Mouse (Mus musculus) stomach, embryonic 14.5 days (tissue): Measurements from ENCODE around the gene Ankrd40. TPM values are rescaled to one million over a fixed set of nuclear protein-coding genes. Genes with fewer than 3 reads are reported as not detected.

Experiments used
- ATAC-seq: fragments of 200-750 bp; cut with Nextera tagmentation; 2 replicates; pipeline ENCODE4 v1.8.0; 2017; ENCODE audit warnings: low read depth, moderate TSS enrichment; ENCODE audit not compliant: insufficient number of reproducible peaks, insufficient read depth, low FRiP score
- H3K27ac ChIP-seq: fragments of 300-500 bp; sonication (generic); 2 replicates; pipeline ENCODE4 v1.5.1; 2014; ENCODE audit warnings: mild to moderate bottlenecking, low read length, moderate library complexity, mixed read lengths
- H3K27me3 ChIP-seq: fragments of 300-500 bp; sonication (generic); 2 replicates; pipeline ENCODE4 v1.6.1; 2014; ENCODE audit warnings: low read length, control low read depth, mixed read lengths; ENCODE audit not compliant: control insufficient read depth, insufficient read depth
- H3K36me3 ChIP-seq: fragments of 300-500 bp; sonication (generic); 2 replicates; pipeline ENCODE4 v1.6.1; 2014; ENCODE audit warnings: mild to moderate bottlenecking, control low read depth, low read length, moderate library complexity, mixed read lengths; ENCODE audit not compliant: control insufficient read depth, insufficient read depth
- H3K4me1 ChIP-seq: fragments of 300-500 bp; sonication (generic); 2 replicates; pipeline ENCODE4 v1.6.1; 2014; ENCODE audit warnings: low read length, control low read depth, mixed read lengths; ENCODE audit not compliant: control insufficient read depth, insufficient read depth
- H3K4me2 ChIP-seq: fragments of 300-500 bp; sonication (generic); replicated peaks from 2 replicates; pipeline ENCODE4 v1.6.1; 2014; ENCODE audit warnings: low read depth, low read length, control low read depth
- H3K4me3 ChIP-seq: fragments of 300-500 bp; sonication (generic); 2 replicates; pipeline ENCODE4 v1.5.1; 2014; ENCODE audit warnings: low read depth, low read length, control low read depth
- H3K9ac ChIP-seq: fragments of 300-500 bp; sonication (generic); replicated peaks from 2 replicates; pipeline ENCODE4 v1.6.1; 2014; ENCODE audit warnings: low read depth, mild to moderate bottlenecking, control low read depth, low read length, moderate library complexity, mixed read lengths
- H3K9me3 ChIP-seq: fragments of 300-500 bp; sonication (generic); 2 replicates; pipeline ENCODE4 v1.6.1; 2016; ENCODE audit warnings: low read depth, low read length, control low read depth; ENCODE audit not compliant: control insufficient read depth
- WGBS: fragments of 180-500 bp; shearing (Covaris S2); extraction: QIAGEN DNeasy Blood & Tissue Kit; methylation state at CpG from one replicate; pipeline ENCODE4 v1.1.7; 2014; 5-methylcytosine and 5-hydroxymethylcytosine counted together
- polyA plus RNA-seq: library from polyadenylated mRNA; unstranded; fragments of >200 nt; fragmentation: Nextera tagmentation; extraction: Ambion mirVana; gene quantifications from 2 replicates; pipeline ENCODE4 v1.2.1, GENCODE M21; 2014

The Ankrd40 gene
- polyA plus RNA-seq, 1 experiment from 2014 or later: 19.2 TPM

DNA sequence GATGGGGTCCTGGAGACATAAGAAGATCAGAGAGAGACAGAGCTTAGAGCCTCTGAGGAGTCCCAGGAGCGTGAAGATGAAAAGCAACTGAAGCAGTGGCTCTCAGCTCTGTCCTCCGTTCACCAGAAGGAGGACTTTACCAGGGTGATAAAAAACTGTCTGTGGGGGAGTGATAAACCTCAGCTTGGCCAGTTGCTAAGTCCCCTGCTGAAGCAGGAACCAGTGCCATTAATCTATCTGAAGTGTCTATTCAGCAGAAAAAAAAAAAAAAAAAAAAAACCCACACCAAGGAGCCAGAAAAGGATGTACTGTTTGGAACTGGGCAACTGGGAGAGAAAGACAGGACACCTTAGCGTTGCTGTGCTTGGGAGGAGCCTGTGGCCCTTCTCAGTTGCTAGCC, 23.3 kb downstream of the Ankrd40 start:
- H3K4me1 ChIP-seq: peaks cover 15% of the 10 kb centered on the region
- ATAC-seq: no peak
- no peaks in the 10 kb centered on the region for H3K9me3 ChIP-seq
- no peak overlapping the region for H3K4me2 ChIP-seq
- no peak overlapping the region for H3K4me3 ChIP-seq
- WGBS: 18% methylated on average over 3 of the region's 3 CpGs
- H3K9ac ChIP-seq: no peak overlapping the region
- H3K36me3 ChIP-seq: no peaks in the 10 kb centered on the region
- H3K27ac ChIP-seq: no peak overlapping the region
- no peaks in the 10 kb centered on the region for H3K27me3 ChIP-seq

DNA sequence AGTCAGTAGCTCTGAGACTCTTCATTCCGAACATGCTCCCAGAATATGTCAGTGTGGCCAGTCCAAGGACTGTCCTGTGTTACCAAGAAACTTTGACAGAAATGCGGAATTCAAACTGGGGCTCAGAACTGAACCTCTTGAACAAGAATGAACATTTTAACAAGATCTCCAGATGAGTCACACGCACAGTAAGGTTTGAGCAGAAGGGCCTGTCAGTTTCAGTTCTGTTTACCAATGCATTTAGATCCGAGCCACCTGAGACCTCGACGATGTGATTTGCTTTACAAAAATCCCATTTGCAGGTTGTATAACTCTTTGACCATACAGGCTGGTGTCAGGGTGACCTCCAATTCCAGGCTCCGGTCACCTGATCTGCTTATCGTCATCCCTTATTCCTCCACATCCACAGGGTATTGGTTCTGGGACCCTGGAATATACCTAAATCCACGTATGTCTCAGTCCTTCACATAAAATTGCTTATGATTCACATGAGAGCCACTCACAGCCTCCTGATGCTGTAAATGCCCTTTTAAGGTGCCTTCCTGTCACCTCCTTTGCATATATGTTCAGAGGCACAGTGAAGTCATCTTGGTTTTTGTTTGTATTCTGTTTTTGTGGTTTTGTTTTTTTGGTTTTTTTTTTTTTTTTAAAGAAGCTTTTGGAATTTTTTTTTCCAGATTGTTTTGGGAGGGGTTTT, 27.9 kb downstream of the Ankrd40 start:
- Histone ChIP-seq H3K4me3 (no peak overlapping the region), H3K9ac (no peak overlapping the region), H3K4me2 (no peak overlapping the region), H3K9me3 (no peaks in the 10 kb centered on the region), H3K4me1 (no peaks in the 10 kb centered on the region), H3K36me3 (no peaks in the 10 kb centered on the region), H3K27ac (no peak overlapping the region), H3K27me3 (no peaks in the 10 kb centered on the region)
- WGBS: 67% methylated on average over 9 of the region's 9 CpGs
- ATAC-seq: no peak

DNA sequence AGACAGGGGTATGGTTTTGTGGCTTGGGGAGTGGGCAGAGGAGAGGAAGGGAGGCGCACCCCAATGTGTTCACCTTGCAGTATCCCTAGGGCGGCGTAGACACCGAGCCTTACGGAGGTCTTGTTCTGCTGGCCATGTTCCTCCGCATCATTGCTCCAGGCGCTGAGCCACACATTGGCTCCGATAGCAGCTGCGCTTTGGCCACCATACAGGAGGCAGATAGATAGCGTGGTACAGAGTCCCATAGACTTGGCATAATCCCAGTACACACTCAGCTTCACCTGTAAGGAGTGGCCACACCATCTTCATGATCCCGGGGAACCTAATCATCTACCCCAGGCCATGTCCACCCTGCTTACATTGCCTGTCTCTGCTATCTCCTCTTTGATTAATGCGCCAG, 31.4 kb downstream of the Ankrd40 start:
- no peak overlapping the region for H3K4me3 ChIP-seq
- H3K4me1 ChIP-seq: peaks cover 4% of the 10 kb centered on the region; the same call in 1 of the 2 replicates
- H3K9me3 ChIP-seq: no peaks in the 10 kb centered on the region
- no peaks in the 10 kb centered on the region for H3K27me3 ChIP-seq
- H3K27ac ChIP-seq: no peak overlapping the region
- ATAC-seq: no peak
- H3K36me3 ChIP-seq: no peaks in the 10 kb centered on the region
- 93% methylated on average over 12 of the region's 12 CpGs for WGBS
- no peak overlapping the region for H3K4me2 ChIP-seq
- no peak overlapping the region for H3K9ac ChIP-seq

DNA sequence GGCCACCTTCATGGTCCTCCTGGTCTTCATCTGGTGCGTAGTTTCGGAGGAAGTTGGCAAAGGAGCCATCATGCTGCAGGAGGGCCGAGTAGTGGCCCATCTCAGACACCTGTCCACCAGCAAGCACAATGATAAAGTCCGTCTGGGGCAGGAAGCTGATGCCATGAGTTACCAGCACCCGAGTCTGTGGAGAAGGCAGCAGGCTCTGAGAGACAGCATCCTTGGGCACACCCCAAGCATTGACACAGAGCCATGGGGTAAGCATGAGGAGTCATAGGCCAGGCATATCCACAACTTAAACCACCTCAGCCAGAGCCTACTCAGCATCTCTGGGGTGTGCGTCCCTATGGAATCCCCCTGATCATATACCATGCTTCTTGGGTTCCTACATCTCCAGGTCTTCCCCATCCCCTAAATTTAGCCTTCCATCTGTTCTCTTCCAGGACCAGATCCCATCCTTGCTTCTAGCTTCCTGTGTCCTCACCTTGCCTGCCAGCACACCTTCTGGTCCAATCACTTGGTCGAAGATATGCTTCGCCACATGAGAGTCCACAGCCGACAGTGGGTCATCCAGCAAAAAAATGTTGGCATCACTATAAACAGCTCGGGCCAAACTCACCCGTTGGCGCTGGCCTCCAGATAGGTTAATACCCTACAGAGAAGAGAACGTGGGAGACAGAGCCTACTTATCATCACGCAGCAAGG, 33.5 kb downstream of the Ankrd40 start:
- Histone ChIP-seq H3K4me1 (peaks cover 4% of the 10 kb centered on the region; the same call in 1 of the 2 replicates), H3K9ac (no peak overlapping the region), H3K27me3 (no peaks in the 10 kb centered on the region), H3K36me3 (no peaks in the 10 kb centered on the region), H3K4me3 (no peak overlapping the region), H3K4me2 (no peak overlapping the region), H3K27ac (no peak overlapping the region), H3K9me3 (no peaks in the 10 kb centered on the region)
- 93% methylated on average over 14 of the region's 14 CpGs for WGBS
- no peak for ATAC-seq

GRCm38 (mm10) chr11:94362101-94362500, 34.3 kb downstream of the Ankrd40 start:
- no peak overlapping the region for H3K9ac ChIP-seq
- no peak for ATAC-seq
- no peaks in the 10 kb centered on the region for H3K27me3 ChIP-seq
- no peak overlapping the region for H3K4me3 ChIP-seq
- H3K9me3 ChIP-seq: no peaks in the 10 kb centered on the region
- H3K4me1 ChIP-seq: peaks cover 4% of the 10 kb centered on the region; the same call in 1 of the 2 replicates
- WGBS: 90% methylated on average over 5 of the region's 5 CpGs
- H3K4me2 ChIP-seq: no peak overlapping the region
- H3K27ac ChIP-seq: no peak overlapping the region
- no peaks in the 10 kb centered on the region for H3K36me3 ChIP-seq

- Histone ChIP-seq H3K27ac (no peak overlapping the region), H3K9me3 (no peaks in the 10 kb centered on the region), H3K4me2 (no peak overlapping the region), H3K9ac (no peak overlapping the region), H3K4me3 (no peak overlapping the region), H3K27me3 (no peaks in the 10 kb centered on the region), H3K36me3 (no peaks in the 10 kb centered on the region), H3K4me1 (peaks cover 4% of the 10 kb centered on the region; the same call in 1 of the 2 replicates)
- WGBS: 67% methylated on average over 7 of the region's 7 CpGs
- ATAC-seq: no peak
Measured at GRCm38 (mm10) chr11:94363690-94364089, 35.9 kb downstream of the Ankrd40 start.

- no peak for ATAC-seq
- Histone ChIP-seq H3K9me3 (no peaks in the 10 kb centered on the region), H3K9ac (no peak overlapping the region), H3K27ac (no peak overlapping the region), H3K4me1 (peaks cover 5% of the 10 kb centered on the region; the same call in 1 of the 2 replicates), H3K27me3 (no peaks in the 10 kb centered on the region), H3K4me3 (no peak overlapping the region), H3K36me3 (no peaks in the 10 kb centered on the region), H3K4me2 (no peak overlapping the region)
- 53% methylated on average over 3 of the region's 3 CpGs for WGBS
Measured at GRCm38 (mm10) chr11:94365340-94365739, 37.5 kb downstream of the Ankrd40 start.

GRCm38 (mm10) chr11:94369981-94370380, 42.2 kb downstream of the Ankrd40 start:
- ATAC-seq: no peak
- Histone ChIP-seq H3K27ac (no peak overlapping the region), H3K4me1 (peaks cover 11% of the 10 kb centered on the region; the same call in 1 of the 2 replicates), H3K9ac (no peak overlapping the region), H3K27me3 (no peaks in the 10 kb centered on the region), H3K36me3 (no peaks in the 10 kb centered on the region), H3K9me3 (no peaks in the 10 kb centered on the region), H3K4me3 (no peak overlapping the region), H3K4me2 (no peak overlapping the region)
- 71% methylated on average over 6 of the region's 6 CpGs for WGBS
